Mouse (Mus musculus) hindbrain, embryonic 12.5 days (tissue): ENCODE measurements at regions not wholly inside any gene's neighbourhood (a gene's known extent, or its start where the extent isn't known, plus 50 kb on each side); places are given as distances from the start of the nearest gene placed in this dataset.

Source experiments
- ATAC-seq: fragments of 200-750 bp; cut with Nextera tagmentation; 2 replicates; pipeline ENCODE4 v1.8.0; 2017; ENCODE audit warnings: moderate TSS enrichment; ENCODE audit not compliant: low FRiP score
- H3K27ac ChIP-seq: fragments of 300-500 bp; sonication (generic); 2 replicates; pipeline ENCODE4 v1.5.1; 2016; ENCODE audit warnings: mild to moderate bottlenecking
- H3K27me3 ChIP-seq: fragments of 300-500 bp; sonication (generic); 2 replicates; pipeline ENCODE4 v1.6.1; 2016; ENCODE audit warnings: mild to moderate bottlenecking
- H3K36me3 ChIP-seq: fragments of 300-500 bp; sonication (generic); 2 replicates; pipeline ENCODE4 v1.6.1; 2016; ENCODE audit warnings: mild to moderate bottlenecking
- H3K4me1 ChIP-seq: fragments of 300-500 bp; sonication (generic); 2 replicates; pipeline ENCODE4 v1.6.1; 2016
- H3K4me2 ChIP-seq: fragments of 300-500 bp; sonication (generic); replicated peaks from 2 replicates; pipeline ENCODE4 v1.6.1; 2016; ENCODE audit warnings: mild to moderate bottlenecking
- H3K4me3 ChIP-seq: fragments of 300-500 bp; sonication (generic); 2 replicates; pipeline ENCODE4 v1.5.1; 2016; ENCODE audit warnings: mild to moderate bottlenecking
- H3K9ac ChIP-seq: fragments of 300-500 bp; sonication (generic); 2 replicates; pipeline ENCODE4 v1.6.1; 2016; ENCODE audit warnings: mild to moderate bottlenecking, moderate library complexity
- H3K9me3 ChIP-seq: fragments of 300-500 bp; sonication (generic); replicated peaks from 2 replicates; pipeline ENCODE4 v1.6.1; 2016; ENCODE audit warnings: mild to moderate bottlenecking
- WGBS: fragments of 180-500 bp; shearing (Covaris S2); methylation state at CpG from one replicate; pipeline ENCODE4 v1.1.7; 2016; 5-methylcytosine and 5-hydroxymethylcytosine counted together

- peaks cover under 1% of the 10 kb centered on the region for H3K4me1 ChIP-seq
- no peaks in the 10 kb centered on the region for H3K9me3 ChIP-seq
- H3K4me2 ChIP-seq: no peak overlapping the region
- no peak overlapping the region for H3K4me3 ChIP-seq
- 92% methylated on average over 3 of the region's 3 CpGs for WGBS
- H3K9ac ChIP-seq: no peak overlapping the region
- no peak overlapping the region for H3K27ac ChIP-seq
- no peaks in the 10 kb centered on the region for H3K36me3 ChIP-seq
- no peak for ATAC-seq
- H3K27me3 ChIP-seq: no peaks in the 10 kb centered on the region
Observed at GRCm38 (mm10) chr16:20810322-20810721, 76.0 kb upstream of the Thpo start.

DNA sequence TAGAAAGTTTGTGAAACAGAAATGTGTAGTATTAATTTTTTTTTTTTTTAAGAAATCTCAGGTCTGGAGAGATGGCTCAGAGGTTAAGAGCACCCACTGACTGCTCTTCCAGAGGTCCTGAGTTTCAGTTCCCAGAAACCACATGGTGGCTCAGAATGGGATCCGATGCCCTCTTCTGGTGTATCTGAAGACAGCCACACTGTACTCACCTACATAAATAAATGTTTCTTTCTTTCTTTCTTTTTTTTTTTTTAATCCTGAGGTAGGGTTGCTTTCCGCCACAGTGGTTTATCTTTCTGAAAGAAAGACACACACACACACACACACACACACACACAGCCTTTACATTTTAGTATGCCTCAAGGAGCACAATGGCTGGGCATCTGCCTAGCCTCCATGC, 74.0 kb upstream of the Thpo start:
- Histone ChIP-seq H3K36me3 (no peaks in the 10 kb centered on the region), H3K9me3 (no peaks in the 10 kb centered on the region), H3K9ac (no peak overlapping the region), H3K27ac (no peak overlapping the region), H3K4me3 (no peak overlapping the region), H3K4me2 (no peak overlapping the region), H3K4me1 (peaks cover 9% of the 10 kb centered on the region), H3K27me3 (no peaks in the 10 kb centered on the region)
- ATAC-seq: no peak
- WGBS: 83% methylated on average over 2 of the region's 2 CpGs

DNA sequence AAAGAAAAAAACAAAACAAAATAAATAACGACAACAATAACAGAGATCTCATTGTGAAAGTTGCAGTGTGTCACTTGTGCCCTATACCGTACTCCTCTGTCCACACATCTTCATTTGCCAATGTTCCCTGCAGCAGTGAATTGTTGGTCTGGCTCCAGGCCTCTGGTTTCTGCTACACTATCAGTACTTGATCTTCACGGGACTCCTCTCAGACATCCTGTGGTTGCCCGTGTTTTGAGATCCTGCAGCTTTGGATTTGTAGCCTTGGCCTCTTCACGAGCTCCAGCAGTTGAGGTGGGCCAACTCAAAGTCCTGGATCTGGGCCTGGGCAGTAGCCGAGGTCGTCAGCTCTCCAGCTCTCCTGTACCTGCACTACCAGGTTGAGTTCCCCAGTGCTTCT, 72.4 kb upstream of the Thpo start:
- Histone ChIP-seq H3K4me1 (peaks cover 9% of the 10 kb centered on the region), H3K27ac (no peak overlapping the region), H3K9me3 (no peaks in the 10 kb centered on the region), H3K36me3 (no peaks in the 10 kb centered on the region), H3K4me3 (no peak overlapping the region), H3K27me3 (no peaks in the 10 kb centered on the region), H3K4me2 (no peak overlapping the region), H3K9ac (no peak overlapping the region)
- 87% methylated on average over 7 of the region's 7 CpGs for WGBS
- ATAC-seq: no peak

DNA sequence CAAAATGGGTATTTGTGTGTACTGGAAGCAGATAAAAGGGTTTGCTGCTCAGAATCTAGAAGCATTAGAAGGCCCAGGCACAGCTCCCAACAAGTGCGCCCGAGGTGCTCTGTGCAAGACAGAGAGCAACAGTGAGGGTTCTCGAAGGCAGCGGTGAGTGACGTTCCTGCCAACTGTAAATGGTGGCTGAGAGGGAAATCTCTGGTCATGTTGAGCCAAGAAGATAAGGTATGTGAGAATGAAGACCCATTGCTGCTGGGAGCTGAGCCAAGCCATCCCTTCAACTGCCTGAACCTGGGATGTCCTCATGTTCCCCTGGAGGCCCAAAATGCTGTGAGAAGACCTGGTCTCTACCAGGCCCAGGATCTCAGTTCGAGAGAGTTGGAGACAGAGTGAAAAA, 71.5 kb upstream of the Thpo start:
- WGBS: 88% methylated on average over 6 of the region's 6 CpGs
- no peak overlapping the region for H3K9ac ChIP-seq
- no peaks in the 10 kb centered on the region for H3K9me3 ChIP-seq
- no peak overlapping the region for H3K4me2 ChIP-seq
- no peak overlapping the region for H3K4me3 ChIP-seq
- no peak for ATAC-seq
- H3K4me1 ChIP-seq: peaks cover 9% of the 10 kb centered on the region
- H3K36me3 ChIP-seq: no peaks in the 10 kb centered on the region
- no peak overlapping the region for H3K27ac ChIP-seq
- H3K27me3 ChIP-seq: no peaks in the 10 kb centered on the region

DNA sequence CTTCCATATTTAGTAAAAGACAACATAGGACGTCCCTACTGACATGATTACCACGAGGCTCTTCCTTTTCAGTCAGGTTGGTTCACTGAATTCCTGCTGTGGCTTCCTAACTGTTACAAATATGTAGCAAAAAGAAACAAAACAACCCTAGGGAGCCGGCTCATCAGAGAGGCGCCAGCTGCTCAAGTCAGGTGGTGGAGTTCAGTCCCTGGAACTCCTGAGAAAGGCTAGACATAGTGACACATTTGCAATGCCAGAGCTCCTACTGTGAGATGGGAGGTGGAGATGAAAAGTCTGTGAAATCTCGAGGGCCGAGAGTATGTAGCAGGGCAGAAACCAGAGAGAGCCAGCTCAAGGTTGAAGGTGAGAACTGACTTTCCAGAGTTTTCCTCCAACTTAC, 70.8 kb upstream of the Thpo start:
- Histone ChIP-seq H3K9ac (no peak overlapping the region), H3K4me1 (peaks cover 9% of the 10 kb centered on the region), H3K4me3 (peak overlapping the region; percentile 32), H3K27me3 (no peaks in the 10 kb centered on the region), H3K4me2 (peak overlapping the region; percentile 63), H3K36me3 (no peaks in the 10 kb centered on the region), H3K9me3 (no peaks in the 10 kb centered on the region), H3K27ac (peak overlapping the region; percentile 49; the same call in 1 of the 2 replicates)
- WGBS: 4% methylated on average over 6 of the region's 6 CpGs
- ATAC-seq: peak; percentile 43; the same call in 1 of the 2 replicates

GRCm38 (mm10) chr16:20804601-20805017, 70.3 kb upstream of the Thpo start:
- Histone ChIP-seq H3K4me1 (peaks cover 9% of the 10 kb centered on the region), H3K9me3 (no peaks in the 10 kb centered on the region), H3K27me3 (no peaks in the 10 kb centered on the region), H3K27ac (peak overlapping the region; percentile 49; the same call in 1 of the 2 replicates), H3K9ac (peak overlapping the region; percentile 41; the same call in 1 of the 2 replicates), H3K36me3 (no peaks in the 10 kb centered on the region), H3K4me3 (peak overlapping the region; percentile 32), H3K4me2 (peak overlapping the region; percentile 63)
- 4% methylated on average over 10 of the region's 10 CpGs for WGBS
- peak; percentile 77 for ATAC-seq

GRCm38 (mm10) chr16:20803278-20803930, 69.1 kb upstream of the Thpo start:
- H3K4me3 ChIP-seq: no peak overlapping the region
- 69% methylated on average over 7 of the region's 7 CpGs for WGBS
- no peaks in the 10 kb centered on the region for H3K27me3 ChIP-seq
- no peak overlapping the region for H3K27ac ChIP-seq
- ATAC-seq: no peak
- no peak overlapping the region for H3K4me2 ChIP-seq
- no peaks in the 10 kb centered on the region for H3K9me3 ChIP-seq
- H3K4me1 ChIP-seq: peaks cover 9% of the 10 kb centered on the region
- H3K36me3 ChIP-seq: no peaks in the 10 kb centered on the region
- H3K9ac ChIP-seq: no peak overlapping the region

DNA sequence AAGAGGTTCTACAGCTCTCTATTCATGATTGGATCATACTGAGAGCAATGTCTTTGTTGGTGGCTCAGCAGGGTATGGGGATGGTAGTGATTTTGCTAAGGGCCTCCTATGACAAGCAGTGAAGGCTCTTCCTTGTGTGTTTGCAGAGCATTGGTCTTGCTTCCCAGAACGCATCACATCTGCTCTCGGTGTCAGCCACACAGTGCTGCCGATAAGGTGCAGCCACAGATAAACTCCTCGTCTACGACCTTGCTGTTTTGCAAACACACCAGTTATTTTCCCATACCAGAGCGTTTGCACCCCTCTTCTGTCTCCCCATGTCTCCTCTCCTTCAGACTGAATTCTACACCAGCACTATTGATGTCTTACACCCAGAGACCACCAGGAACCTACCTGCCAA, 68.4 kb upstream of the Thpo start:
- WGBS: 93% methylated on average over 6 of the region's 6 CpGs
- H3K36me3 ChIP-seq: no peaks in the 10 kb centered on the region
- peaks cover 9% of the 10 kb centered on the region for H3K4me1 ChIP-seq
- no peak overlapping the region for H3K4me2 ChIP-seq
- no peak overlapping the region for H3K9ac ChIP-seq
- no peaks in the 10 kb centered on the region for H3K9me3 ChIP-seq
- ATAC-seq: no peak
- H3K27me3 ChIP-seq: no peaks in the 10 kb centered on the region
- H3K27ac ChIP-seq: no peak overlapping the region
- no peak overlapping the region for H3K4me3 ChIP-seq

DNA sequence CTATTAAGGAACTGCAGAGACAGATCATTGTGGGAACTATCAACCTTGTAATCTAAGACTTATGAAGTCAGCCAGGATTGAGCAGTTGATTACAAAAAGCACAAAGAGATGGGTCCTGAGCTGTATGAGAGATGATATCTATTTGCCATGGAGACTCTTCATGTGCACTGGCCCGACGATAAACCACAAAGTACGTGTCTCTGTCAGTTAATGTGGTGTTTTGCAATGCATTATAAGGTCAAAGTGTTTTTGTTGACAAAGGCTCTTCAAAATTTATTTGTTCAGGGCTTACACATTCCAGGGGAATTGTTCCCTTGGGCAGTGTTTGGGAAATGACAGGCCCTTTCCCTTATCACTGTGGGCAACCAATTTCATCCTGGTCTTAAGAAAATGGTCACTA, 65.7 kb upstream of the Thpo start:
- H3K4me1 ChIP-seq: peaks cover 6% of the 10 kb centered on the region
- no peak for ATAC-seq
- no peaks in the 10 kb centered on the region for H3K27me3 ChIP-seq
- H3K9me3 ChIP-seq: no peaks in the 10 kb centered on the region
- H3K9ac ChIP-seq: no peak overlapping the region
- H3K27ac ChIP-seq: no peak overlapping the region
- no peaks in the 10 kb centered on the region for H3K36me3 ChIP-seq
- H3K4me3 ChIP-seq: no peak overlapping the region
- 86% methylated on average over 3 of the region's 3 CpGs for WGBS
- H3K4me2 ChIP-seq: no peak overlapping the region

DNA sequence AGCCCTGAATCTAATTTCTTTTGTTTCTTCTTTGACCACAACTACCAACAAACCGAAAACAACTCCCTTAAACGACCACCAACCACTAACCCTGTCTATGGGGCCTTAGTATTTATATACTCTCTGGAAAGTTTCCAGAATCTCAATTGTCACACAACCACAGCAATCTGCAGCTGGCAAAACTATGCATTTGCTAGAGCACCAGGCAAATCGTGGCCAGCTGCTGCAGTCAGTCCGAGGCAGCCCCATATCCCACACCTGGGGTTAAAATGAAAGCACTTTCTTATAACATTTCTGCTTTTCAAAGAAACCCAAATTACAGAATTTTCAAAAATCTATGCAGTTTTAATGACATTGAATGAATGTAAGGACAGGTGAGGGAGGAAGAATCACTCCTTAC, 63.8 kb upstream of the Thpo start:
- no peak overlapping the region for H3K4me2 ChIP-seq
- no peaks in the 10 kb centered on the region for H3K36me3 ChIP-seq
- no peaks in the 10 kb centered on the region for H3K27me3 ChIP-seq
- 80% methylated on average over 4 of the region's 4 CpGs for WGBS
- no peaks in the 10 kb centered on the region for H3K9me3 ChIP-seq
- H3K4me3 ChIP-seq: no peak overlapping the region
- no peak overlapping the region for H3K9ac ChIP-seq
- H3K27ac ChIP-seq: no peak overlapping the region
- no peaks in the 10 kb centered on the region for H3K4me1 ChIP-seq
- ATAC-seq: no peak

DNA sequence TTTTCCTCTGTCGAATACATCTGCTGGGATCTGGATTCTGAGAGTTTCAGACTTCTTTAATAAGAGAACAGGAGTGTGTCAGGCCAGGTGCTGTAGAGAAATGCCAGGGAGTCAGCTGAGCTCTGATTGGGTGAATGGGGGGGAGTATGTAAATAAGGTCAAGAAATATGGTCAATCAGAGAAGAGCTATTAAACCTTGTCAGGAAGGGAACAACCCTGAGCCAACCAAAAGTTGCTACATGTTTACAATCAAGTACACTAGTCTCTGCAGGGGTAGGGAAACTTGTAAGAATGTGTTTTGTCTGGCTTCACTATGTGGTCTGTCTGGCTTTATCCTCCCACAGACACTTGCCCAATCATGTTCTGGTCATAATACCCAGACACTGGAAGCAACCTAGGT, 60.4 kb upstream of the Thpo start:
- 71% methylated on average over 1 of the region's 1 CpGs for WGBS
- ATAC-seq: no peak
- Histone ChIP-seq H3K4me3 (no peak overlapping the region), H3K4me2 (no peak overlapping the region), H3K9me3 (no peaks in the 10 kb centered on the region), H3K27ac (no peak overlapping the region), H3K27me3 (no peaks in the 10 kb centered on the region), H3K36me3 (no peaks in the 10 kb centered on the region), H3K9ac (no peak overlapping the region), H3K4me1 (no peaks in the 10 kb centered on the region)
